Mouse (Mus musculus) brain, embryonic 14.5 days (tissue): ENCODE results near the gene Zdhhc1. TPM values are rescaled to one million over a fixed set of nuclear protein-coding genes. Genes with fewer than 3 reads are reported as not detected.

ENCODE experiments used
- DNase-seq: peaks from one replicate; pipeline ENCODE4 v3.0.0-alpha.2; 2011; ENCODE audit warnings: low read depth
- CTCF ChIP-seq: fragments of 200-500 bp; IDR thresholded peaks from 2 replicates; pipeline ENCODE4 v1.5.1; 2012; ENCODE audit warnings: inconsistent platforms, mild to moderate bottlenecking, moderate library complexity, borderline replicate concordance; ENCODE audit not compliant: insufficient read depth, insufficient read length; ENCODE audit errors: extremely low read depth
- POLR2A ChIP-seq: fragments of 200-500 bp; IDR thresholded peaks from 2 replicates; pipeline ENCODE4 v1.6.1; 2012; ENCODE audit warnings: mild to moderate bottlenecking, inconsistent platforms, borderline replicate concordance; ENCODE audit not compliant: poor library complexity, insufficient read depth, insufficient read length, severe bottlenecking; ENCODE audit errors: extremely low read depth
- polyA plus RNA-seq: library from polyadenylated mRNA; depleted of rRNA; stranded (reverse); fragments of >200 nt; gene quantifications from 2 replicates; pipeline ENCODE4 v1.2.3, GENCODE M21; 2012; rRNA removed

The Zdhhc1 gene
- 40.0 and 46.2 TPM in 2 replicates for polyA plus RNA-seq

DNA sequence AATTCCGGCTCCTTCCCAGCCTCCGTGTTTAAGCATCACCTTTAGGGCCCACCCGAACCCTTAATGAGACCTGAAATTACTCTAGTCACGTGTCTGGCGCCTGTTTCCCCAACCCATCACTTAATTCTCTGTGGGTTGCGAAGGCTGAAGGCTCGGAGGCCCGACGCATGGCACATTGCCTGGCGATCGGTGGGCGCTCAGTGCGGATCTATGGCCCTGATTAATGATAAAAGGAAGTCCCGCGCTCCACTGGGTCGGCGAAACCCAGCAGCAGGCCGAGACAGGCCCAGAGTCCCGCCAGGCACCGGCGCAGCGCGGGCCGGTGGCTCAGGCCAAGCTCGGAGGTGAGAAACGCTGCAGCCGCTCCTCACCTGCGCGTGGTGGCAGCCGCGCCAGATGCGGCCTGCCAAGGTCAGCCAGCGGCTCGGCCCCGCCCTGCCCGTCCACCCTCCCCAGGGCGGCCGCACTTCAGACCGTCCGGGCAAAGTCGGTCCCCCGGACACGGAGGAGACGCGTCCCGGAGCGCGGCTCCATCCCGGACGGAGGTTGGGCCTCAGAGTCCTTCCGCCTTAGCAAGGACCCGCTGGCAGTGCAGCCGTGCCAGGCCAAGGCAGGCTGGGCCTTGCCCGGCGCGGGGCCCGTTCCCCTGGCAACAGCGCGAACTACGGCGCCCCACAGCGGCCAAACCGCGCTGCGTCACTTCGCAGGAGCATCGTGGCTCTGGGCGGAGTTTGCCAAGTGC lies at the start of gene Zdhhc1:
Gene Zdhhc1, minus strand, starts transcription at position 464 of the 742 bp plus-strand sequence.
- peak; percentile 55; the same call in 1 of the 2 replicates for TF ChIP-seq POLR2A
- TF ChIP-seq CTCF, result peak; percentile 59; the same call in 1 of the 2 replicates
- DNase-seq, result peak; percentile 93

DNA sequence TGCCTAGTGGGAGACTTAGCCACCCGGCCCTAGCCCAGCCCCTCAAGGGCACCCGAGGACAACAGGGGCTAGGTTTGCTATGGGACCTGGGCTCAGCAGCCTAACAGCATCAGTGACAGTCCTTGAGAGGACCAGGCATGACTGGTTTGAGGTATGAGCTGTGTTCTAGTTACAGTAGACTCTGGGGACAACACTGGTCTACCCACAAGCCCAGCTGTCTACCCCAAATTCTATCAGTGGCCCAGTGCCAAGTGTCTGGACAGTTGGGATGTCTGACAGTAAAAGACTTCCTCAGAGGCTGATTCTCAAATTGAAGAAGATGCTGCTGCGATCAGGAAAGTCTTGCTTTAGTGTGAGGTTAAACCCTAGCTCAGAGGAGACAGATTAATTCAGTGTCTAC lies 48.5 kb upstream of the Zdhhc1 start:
- TF ChIP-seq POLR2A (no peak), CTCF (no peak)
- DNase-seq, result no peak

DNA sequence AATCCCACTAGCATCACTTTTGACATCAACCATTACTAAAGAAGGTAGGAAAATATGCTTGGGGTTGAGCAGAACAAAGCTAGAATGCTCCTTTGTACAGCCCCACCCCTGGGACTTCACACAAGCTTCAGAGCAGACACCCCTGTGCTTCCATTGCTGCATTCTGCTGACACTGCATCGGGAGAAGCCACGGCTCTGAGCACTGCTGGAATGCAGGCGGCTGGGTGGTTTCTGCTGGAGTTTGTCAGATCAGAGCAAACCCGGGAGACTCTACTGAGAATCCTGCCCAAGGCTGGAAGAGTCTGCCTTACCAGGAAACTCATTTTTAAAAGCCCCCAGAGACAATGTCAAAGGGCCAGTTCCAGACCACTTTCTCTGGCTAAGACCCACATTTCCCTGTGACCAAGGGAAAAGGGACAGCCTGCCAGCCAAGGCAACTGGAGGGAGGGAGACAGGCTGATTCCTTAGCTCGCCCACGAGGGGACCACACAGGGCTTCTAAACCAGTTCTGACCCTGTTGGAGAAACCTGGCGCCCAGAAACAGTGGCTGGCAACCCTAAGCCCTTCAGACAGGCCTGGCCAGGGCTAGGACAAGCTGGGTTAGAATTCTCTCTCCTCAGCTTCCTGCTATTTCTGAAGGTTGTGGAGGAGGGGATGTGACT lies 48.0 kb upstream of the Zdhhc1 start:
- TF ChIP-seq CTCF (no peak), POLR2A (no peak)
- DNase-seq, result no peak

DNA sequence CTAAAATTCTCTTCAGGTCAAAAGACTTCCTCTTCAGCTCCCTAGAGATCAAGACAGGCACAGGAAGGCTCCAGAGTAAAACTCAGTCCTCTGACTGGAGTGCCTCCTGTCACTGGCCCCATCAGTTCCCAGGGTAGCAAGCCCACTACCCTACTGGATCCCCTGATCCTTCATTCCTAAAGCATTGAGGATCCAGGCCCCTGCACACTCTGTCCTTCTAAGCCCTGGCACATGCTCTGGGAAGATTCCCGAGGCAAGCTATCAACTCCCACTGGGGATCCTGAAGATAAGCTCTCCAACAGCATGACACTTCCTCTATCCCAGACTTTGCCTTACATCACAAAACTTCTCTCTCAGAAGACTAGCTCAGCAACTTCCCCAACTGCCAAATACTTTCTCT lies 47.0 kb upstream of the Zdhhc1 start:
- no peak for DNase-seq
- no peak for TF ChIP-seq POLR2A
- TF ChIP-seq CTCF, result no peak

DNA sequence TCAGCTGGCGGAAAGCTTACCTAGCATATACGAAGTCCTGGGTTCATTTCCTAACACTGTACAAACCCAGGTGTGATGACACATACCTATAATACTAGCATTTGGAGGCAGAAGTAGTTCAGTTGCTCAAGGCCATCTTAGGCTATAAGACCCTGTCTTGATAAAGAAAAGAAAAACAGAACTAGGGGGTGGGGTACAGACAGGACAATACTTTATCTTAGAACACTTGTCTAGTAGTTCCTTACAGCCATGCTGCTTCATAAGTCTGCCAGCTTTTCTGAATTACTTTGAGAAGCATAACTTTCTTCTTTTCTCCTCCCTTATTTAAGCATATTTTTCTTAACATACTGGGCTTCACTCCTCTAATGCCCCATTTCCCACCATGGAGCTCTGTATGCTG lies 46.1 kb upstream of the Zdhhc1 start:
- TF ChIP-seq CTCF, result no peak

DNA sequence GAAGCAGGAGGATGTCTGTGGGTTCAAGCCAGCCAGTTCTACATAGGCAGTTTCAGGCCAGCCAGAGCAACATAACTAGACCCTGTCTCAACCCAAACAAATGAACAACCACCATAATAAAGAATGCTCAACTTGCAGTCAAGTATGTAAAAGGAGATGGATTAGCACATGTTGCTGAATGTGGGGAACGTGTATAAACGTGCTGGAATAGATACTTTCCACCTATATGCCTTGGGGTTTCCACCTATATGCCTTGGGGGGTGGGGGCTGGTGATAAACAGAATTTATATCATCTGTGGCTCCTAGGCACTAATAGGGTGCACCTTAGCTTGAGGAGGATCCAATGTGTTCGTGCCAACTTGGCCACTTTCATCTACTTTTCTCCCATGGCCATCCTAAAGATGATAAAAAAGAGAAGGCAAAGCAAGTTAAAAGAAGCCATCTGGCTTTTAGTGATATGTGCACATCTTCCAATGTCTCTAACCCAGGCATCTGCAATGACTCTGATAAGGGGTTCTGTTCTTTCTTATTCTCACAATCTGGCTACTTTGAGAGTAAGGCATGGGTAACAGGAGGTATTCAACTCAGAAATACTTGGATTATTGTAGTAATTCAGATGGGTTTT lies 45.4 kb upstream of the Zdhhc1 start:
- TF ChIP-seq CTCF, result no peak
- TF ChIP-seq POLR2A, result no peak
- DNase-seq, result no peak

More for the DNA sequence above, 46.1 kb upstream of the Zdhhc1 start:
- no peak for DNase-seq

DNA sequence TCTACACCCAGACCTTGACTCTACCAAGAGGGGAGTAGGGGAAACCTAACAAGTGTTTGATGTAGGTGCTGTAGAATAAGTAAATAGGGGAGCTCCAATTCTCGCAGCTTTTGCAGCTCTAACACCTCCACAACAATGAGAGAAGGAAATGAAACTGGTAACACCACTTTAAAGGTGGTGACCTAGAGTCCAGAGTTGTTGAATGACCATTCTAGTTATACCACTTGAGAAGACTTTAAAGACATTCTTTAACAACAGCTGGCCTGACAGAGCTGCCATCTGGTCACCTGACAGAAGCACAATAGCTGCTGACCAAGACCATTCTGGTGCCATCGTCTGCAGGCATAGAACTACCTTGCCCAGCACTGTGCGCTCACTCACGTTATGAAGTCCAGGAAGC lies 42.2 kb upstream of the Zdhhc1 start:
- DNase-seq, result no peak
- TF ChIP-seq CTCF, result no peak
- no peak for TF ChIP-seq POLR2A

DNA sequence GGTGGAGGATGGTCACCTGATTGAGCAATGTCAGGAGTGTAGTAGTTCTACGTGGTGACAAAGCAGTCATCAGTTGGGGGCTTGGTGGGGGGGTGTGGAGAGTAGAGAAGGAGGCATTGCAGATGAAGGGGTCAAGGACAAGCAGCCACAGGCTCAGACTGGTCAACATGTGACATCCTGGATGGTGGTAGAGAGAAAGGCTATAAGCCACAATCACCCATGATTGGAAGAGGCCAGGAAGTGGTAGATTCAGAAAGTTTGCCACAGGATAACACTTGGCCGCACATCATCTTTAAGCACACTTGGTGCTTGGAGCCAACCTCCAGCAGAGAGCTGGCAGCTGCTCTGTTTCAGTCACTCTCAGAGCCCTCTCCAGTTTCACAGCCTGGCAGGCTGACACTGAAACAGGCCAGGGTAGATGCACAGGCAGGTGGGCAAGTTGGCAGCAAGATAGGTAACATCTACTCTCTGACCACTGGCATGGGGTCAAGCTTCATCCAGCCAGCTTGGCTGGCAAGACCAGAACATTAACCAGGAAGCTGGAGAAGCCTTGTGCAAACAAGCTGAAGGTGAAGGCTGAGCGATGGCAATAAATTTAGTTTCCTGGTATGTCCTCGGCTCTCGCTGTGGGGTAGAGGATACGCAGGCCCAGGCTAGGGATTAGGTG lies 40.4 kb upstream of the Zdhhc1 start:
- no peak for TF ChIP-seq CTCF
- no peak for TF ChIP-seq POLR2A
- DNase-seq, result no peak

DNA sequence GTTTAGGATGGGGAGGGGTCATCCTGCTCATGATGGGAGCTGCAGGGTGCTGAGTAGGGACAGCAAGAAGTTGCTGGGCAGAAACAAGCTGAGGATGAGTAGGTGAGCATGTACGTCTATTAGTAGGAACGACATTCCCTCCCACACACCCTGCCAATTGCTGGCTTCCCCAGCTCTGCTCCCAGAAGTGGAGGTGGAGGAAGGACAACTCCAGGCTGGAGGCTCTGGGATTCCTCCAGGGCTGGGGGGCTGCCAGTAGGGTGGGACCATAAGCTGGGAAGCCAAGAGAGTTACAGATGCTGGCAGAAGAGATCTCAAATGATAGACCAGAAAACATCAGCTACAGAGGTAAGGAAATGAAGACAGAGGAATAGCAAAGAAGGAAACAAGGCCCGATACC lies 39.8 kb upstream of the Zdhhc1 start:
- no peak for DNase-seq
- TF ChIP-seq POLR2A (no peak), CTCF (no peak)

DNA sequence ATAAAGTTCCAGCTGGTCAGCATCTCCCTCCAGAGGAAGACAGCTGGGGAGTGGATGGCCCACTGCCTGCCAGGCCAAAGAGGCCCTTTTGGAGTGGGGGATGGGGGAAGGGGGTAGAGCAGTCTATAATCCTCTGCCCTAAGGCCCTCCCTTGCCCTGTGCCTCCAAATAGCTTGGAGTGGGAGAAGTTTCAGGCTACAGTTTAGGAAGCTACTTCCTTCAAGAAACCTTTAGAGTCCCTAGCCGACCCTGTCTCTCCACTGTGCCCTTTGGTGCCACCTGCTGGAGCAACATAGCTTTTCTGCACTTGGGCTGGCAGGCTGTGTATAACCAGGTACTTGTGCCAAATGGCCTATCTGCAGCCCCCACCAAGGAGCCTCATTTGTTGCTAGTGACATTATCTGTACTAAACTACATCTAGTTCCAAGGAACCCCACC lies 37.2 kb upstream of the Zdhhc1 start:
- TF ChIP-seq POLR2A (no peak), CTCF (peak; percentile 80)
- peak; percentile 78 for DNase-seq

DNA sequence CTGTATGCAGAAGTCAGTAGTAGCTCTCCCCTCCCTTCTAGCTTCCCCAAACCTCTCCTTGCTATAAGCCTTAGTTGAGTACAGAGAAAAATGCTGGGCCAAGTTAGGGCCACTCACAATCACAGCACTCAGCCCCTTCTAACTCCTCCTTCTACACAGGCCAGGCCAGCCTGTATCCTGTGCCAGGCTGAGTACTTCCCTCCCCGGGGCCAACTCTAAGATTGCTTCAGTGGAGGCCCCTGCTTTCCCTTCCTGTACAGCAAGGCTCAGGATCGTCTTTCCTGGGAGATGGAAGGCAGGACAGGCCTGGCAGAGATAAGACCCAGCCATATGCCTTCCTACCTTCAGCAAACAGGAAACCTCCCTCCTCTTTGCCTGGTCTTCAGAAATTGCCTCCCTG lies 36.7 kb upstream of the Zdhhc1 start:
- no peak for DNase-seq
- TF ChIP-seq POLR2A, result no peak
- no peak for TF ChIP-seq CTCF
